Mouse (Mus musculus) CH12.LX (cell line): ENCODE results near the gene Magi2.

Experiments used
- BHLHE40 ChIP-seq: IDR thresholded peaks from 2 replicates; pipeline ENCODE4 v1.6.1; 2011; ENCODE audit warnings: mild to moderate bottlenecking, low read depth, low read length, improper control_type of control experiment
- CHD1 ChIP-seq: IDR thresholded peaks from 2 replicates; pipeline ENCODE4 v1.6.1; 2012; ENCODE audit warnings: low read depth, low read length, improper control_type of control experiment, inconsistent platforms
- CTCF ChIP-seq, 2 experiments: IDR thresholded peaks in 1 of 2; conservative IDR thresholded peaks in 1 of 2; 2 replicates each; pipeline ENCODE4 v1.5.1; 2011 to 2012; ENCODE audit warnings: low read depth in 2 of 2, low read length in 2 of 2, improper control_type of control experiment in 1 of 2, inconsistent platforms in 1 of 2, mild to moderate bottlenecking in 1 of 2, moderate library complexity in 1 of 2
- E2F4 ChIP-seq: IDR thresholded peaks from 2 replicates; pipeline ENCODE4 v1.6.1; 2011; ENCODE audit warnings: low read depth, low read length, improper control_type of control experiment; ENCODE audit not compliant: insufficient replicate concordance
- ELF1 ChIP-seq: IDR thresholded peaks from 2 replicates; pipeline ENCODE4 v1.6.1; 2014; ENCODE audit warnings: low read depth, mild to moderate bottlenecking, inconsistent platforms, low read length, improper control_type of control experiment
- EP300 ChIP-seq: IDR thresholded peaks from 2 replicates; pipeline ENCODE4 v1.6.1; 2011; ENCODE audit warnings: low read length, improper control_type of control experiment
- HCFC1 ChIP-seq: IDR thresholded peaks from 2 replicates; pipeline ENCODE4 v1.6.1; 2012; ENCODE audit warnings: low read depth, mild to moderate bottlenecking, inconsistent platforms, low read length, improper control_type of control experiment
- IRF4 ChIP-seq: IDR thresholded peaks from 2 replicates; pipeline ENCODE4 v1.6.1; 2014; ENCODE audit warnings: low read depth, mild to moderate bottlenecking, inconsistent platforms, low read length, improper control_type of control experiment
- MAZ ChIP-seq: IDR thresholded peaks from 2 replicates; pipeline ENCODE4 v1.6.1; 2012; ENCODE audit warnings: low read depth, mild to moderate bottlenecking, inconsistent platforms, low read length, improper control_type of control experiment, moderate library complexity
- POLR2A ChIP-seq: IDR thresholded peaks from 2 replicates; pipeline ENCODE4 v1.6.1; 2011; ENCODE audit warnings: low read depth, mild to moderate bottlenecking, improper control_type of control experiment, low read length
- RAD21 ChIP-seq: IDR thresholded peaks from 2 replicates; pipeline ENCODE4 v1.6.1; 2011; ENCODE audit warnings: low read depth, mild to moderate bottlenecking, low read length, improper control_type of control experiment, moderate library complexity
- TCF12 ChIP-seq: IDR thresholded peaks from 2 replicates; pipeline ENCODE4 v1.6.1; 2014; ENCODE audit warnings: low read depth, mild to moderate bottlenecking, inconsistent platforms, low read length, improper control_type of control experiment
- UBTF ChIP-seq: IDR thresholded peaks from 2 replicates; pipeline ENCODE4 v1.6.1; 2012; ENCODE audit warnings: low read depth, mild to moderate bottlenecking, inconsistent platforms, low read length, improper control_type of control experiment, moderate library complexity
- ZC3H11A ChIP-seq: IDR thresholded peaks from 2 replicates; pipeline ENCODE4 v1.6.1; 2012; ENCODE audit warnings: low read depth, mild to moderate bottlenecking, inconsistent platforms, low read length, improper control_type of control experiment

DNA sequence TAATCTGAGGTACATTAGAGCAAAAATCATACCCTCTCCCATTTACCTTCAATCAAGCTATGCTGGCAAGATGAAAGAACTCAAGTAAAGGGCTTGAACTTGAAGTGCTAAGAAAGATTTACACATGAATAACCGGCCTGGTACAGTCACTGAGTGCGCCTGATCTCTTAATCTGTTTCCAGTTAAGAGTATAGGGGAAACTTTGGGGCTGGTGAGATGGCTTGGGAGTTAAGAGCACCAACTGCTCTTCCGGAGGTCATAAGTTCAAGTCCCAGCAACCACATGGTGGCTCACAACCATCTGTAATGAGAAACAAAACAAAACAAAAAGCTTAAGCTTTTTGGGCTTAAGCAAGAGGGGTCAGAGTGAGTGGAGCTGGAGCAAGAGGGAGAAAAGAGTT lies 1451.7 kb downstream of the Magi2 start:
- TF ChIP-seq CTCF (conservative IDR thresholded peaks at IDR 0.05 in 1 of 2, IDR thresholded peaks at IDR 0.05 in 1 of 2; ENCODE audit: low read depth in 2 of 2, low read length in 2 of 2), result no peak
- no peak for TF ChIP-seq POLR2A
- no peak for TF ChIP-seq RAD21
- TF ChIP-seq TCF12, result no peak
- no peak for TF ChIP-seq EP300
- no peak for TF ChIP-seq CHD1
- no peak for TF ChIP-seq HCFC1
- no peak for TF ChIP-seq ZC3H11A
- no peak for TF ChIP-seq MAZ
- TF ChIP-seq BHLHE40, result no peak
- TF ChIP-seq UBTF, result no peak
- no peak for TF ChIP-seq ELF1
- no peak for TF ChIP-seq IRF4
- TF ChIP-seq E2F4, result no peak
